Mouse (Mus musculus) embryo, embryonic 10 days (tissue): ENCODE measurements at regions not wholly inside any gene's neighbourhood (a gene's known extent, or its start where the extent isn't known, plus 50 kb on each side); places are given as distances from the start of the nearest gene placed in this dataset.

Source experiments
- DNase-seq: peaks from one replicate; pipeline ENCODE4 v3.0.0-alpha.2; 2015; ENCODE audit warnings: low spot score

- no peak for DNase-seq
Measured at GRCm38 (mm10) chr2:101206637-101207036, 417.9 kb upstream of the Rag2 start.

GRCm38 (mm10) chr2:101209136-101209535, 415.4 kb upstream of the Rag2 start:
- DNase-seq = no peak

- no peak for DNase-seq
Measured at GRCm38 (mm10) chr2:101220759-101221158, 403.8 kb upstream of the Rag2 start.

GRCm38 (mm10) chr2:101242983-101243382, 381.5 kb upstream of the Rag2 start:
- DNase-seq = no peak

- DNase-seq = peak; percentile 27
Measured at GRCm38 (mm10) chr2:101247133-101247532, 377.4 kb upstream of the Rag2 start.

- DNase-seq = no peak
Measured at GRCm38 (mm10) chr2:101252228-101252627, 372.3 kb upstream of the Rag2 start.

GRCm38 (mm10) chr2:101256464-101256863, 368.1 kb upstream of the Rag2 start:
- DNase-seq = no peak

- no peak for DNase-seq
Measured at GRCm38 (mm10) chr2:101263934-101264333, 360.6 kb upstream of the Rag2 start.

GRCm38 (mm10) chr2:101266685-101267374, 357.7 kb upstream of the Rag2 start:
- DNase-seq = no peak

- DNase-seq = no peak
Measured at GRCm38 (mm10) chr2:101274045-101274664, 350.4 kb upstream of the Rag2 start.

GRCm38 (mm10) chr2:101284886-101285285, 339.6 kb upstream of the Rag2 start:
- DNase-seq = no peak

GRCm38 (mm10) chr2:101288119-101288518, 336.4 kb upstream of the Rag2 start:
- DNase-seq = no peak

- DNase-seq = peak; percentile 42
Measured at GRCm38 (mm10) chr2:101289168-101289567, 335.4 kb upstream of the Rag2 start.

- DNase-seq = no peak
Measured at GRCm38 (mm10) chr2:101290738-101291137, 333.8 kb upstream of the Rag2 start.

- DNase-seq = peak; percentile 29
Measured at GRCm38 (mm10) chr2:101295678-101296368, 328.7 kb upstream of the Rag2 start.

GRCm38 (mm10) chr2:101296369-101296682, 328.2 kb upstream of the Rag2 start:
- DNase-seq = no peak

GRCm38 (mm10) chr2:101296778-101297177, 327.7 kb upstream of the Rag2 start:
- no peak for DNase-seq

- no peak for DNase-seq
Measured at GRCm38 (mm10) chr2:101299126-101299525, 325.4 kb upstream of the Rag2 start.

GRCm38 (mm10) chr2:101300106-101300505, 324.4 kb upstream of the Rag2 start:
- DNase-seq = no peak

- no peak for DNase-seq
Measured at GRCm38 (mm10) chr2:101321286-101321914, 303.1 kb upstream of the Rag2 start.

GRCm38 (mm10) chr2:101356709-101357108, 267.8 kb upstream of the Rag2 start:
- DNase-seq = no peak

GRCm38 (mm10) chr2:101364256-101364655, 260.3 kb upstream of the Rag2 start:
- DNase-seq = peak; percentile 45

GRCm38 (mm10) chr2:101368278-101368677, 256.2 kb upstream of the Rag2 start:
- no peak for DNase-seq
